Mouse (Mus musculus) small intestine, adult 2 months (tissue): ENCODE data around the gene Snd1.

Experiments used
- CTCF ChIP-seq: fragments of 200-500 bp; IDR thresholded peaks from 2 replicates; pipeline ENCODE4 v1.5.1; 2012; ENCODE audit warnings: low read depth, mild to moderate bottlenecking, control low read depth, inconsistent platforms, low read length, moderate library complexity, mixed read lengths; ENCODE audit not compliant: insufficient replicate concordance, insufficient read length; ENCODE audit errors: extremely low read depth
- POLR2A ChIP-seq: fragments of 200-500 bp; IDR thresholded peaks from 2 replicates; pipeline ENCODE4 v1.6.1; 2012; ENCODE audit warnings: low read depth, mild to moderate bottlenecking, control low read depth, inconsistent platforms, low read length, moderate library complexity

DNA sequence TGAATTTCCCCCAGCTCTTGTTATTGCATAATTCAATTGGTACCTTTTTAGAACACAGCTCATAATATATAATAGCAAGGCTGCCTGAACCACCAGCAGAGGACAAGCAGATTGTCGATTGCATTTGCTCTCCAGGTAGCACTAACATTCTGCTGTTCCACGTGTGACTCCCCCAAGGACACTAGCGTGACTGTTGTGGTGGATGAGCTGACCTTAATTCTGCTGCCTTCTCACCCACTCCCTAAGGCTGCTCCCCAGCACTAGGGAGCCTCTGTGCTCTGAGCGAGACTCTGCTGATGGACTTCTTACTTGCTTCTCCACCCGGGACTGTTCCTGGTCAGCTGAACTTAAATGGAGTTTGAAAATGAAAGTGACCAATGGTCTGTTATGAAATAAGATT lies 329.8 kb downstream of the Snd1 start:
- no peak for TF ChIP-seq CTCF
- no peak for TF ChIP-seq POLR2A
